Mouse (Mus musculus): ENCODE measurements around the gene Eif2s2. TPM values are rescaled to one million over a fixed set of nuclear protein-coding genes. Genes with fewer than 3 reads are reported as not detected.

Gene Eif2s2
- polyA plus RNA-seq, 1 experiment from 2014 or later, result 111 TPM

Other genes starting within 250 kb of the Eif2s2 start
- 17.6 and 18.2 TPM in 2 replicates for gene Chmp4b, start 241.2 kb downstream of the Eif2s2 start, polyA plus RNA-seq (2016; fragmentation: Nextera tagmentation; extraction: Ambion mirVana)
- not detected in 2 replicates for gene Gm14214, start 122.9 kb downstream of the Eif2s2 start, polyA plus RNA-seq (2016; fragmentation: Nextera tagmentation; extraction: Ambion mirVana)
- 29.6 and 37.1 TPM in 2 replicates for gene Raly, start 101.8 kb downstream of the Eif2s2 start, polyA plus RNA-seq (2016; fragmentation: Nextera tagmentation; extraction: Ambion mirVana)
- 0.29 and 0.36 TPM in 2 replicates for gene a, start 101.5 kb downstream of the Eif2s2 start, polyA plus RNA-seq (2016; fragmentation: Nextera tagmentation; extraction: Ambion mirVana)
- gene Gm14226, start 125.3 kb upstream of the Eif2s2 start, polyA plus RNA-seq (2016; fragmentation: Nextera tagmentation; extraction: Ambion mirVana), result 0.53 and 0.62 TPM in 2 replicates
- gene Ahcy, start 181.6 kb upstream of the Eif2s2 start, polyA plus RNA-seq (2016; fragmentation: Nextera tagmentation; extraction: Ambion mirVana), result 65.4 and 67.1 TPM in 2 replicates
- 25.3 and 25.9 TPM in 2 replicates for gene Itch, start 240.6 kb upstream of the Eif2s2 start, polyA plus RNA-seq (2016; fragmentation: Nextera tagmentation; extraction: Ambion mirVana)

Data from liver, embryonic 12.5 days (tissue).